Mouse (Mus musculus): Measurements from ENCODE around the gene Cygb. TPM values are rescaled to one million over a fixed set of nuclear protein-coding genes. Genes with fewer than 3 reads are reported as not detected.
A peak's percentile ranks its signal among the peaks of the same experiment; 100 is the strongest.
"Not testable (repeated sequence)": the region's sequence is repeated elsewhere in the genome, so short reads cannot be mapped to it uniquely, and the experiment has no call there.

Gene Cygb
- polyA plus RNA-seq, 1 experiment from 2014 or later: 2.0 TPM

- H3K4me3 ChIP-seq (ENCODE audit: low read depth, low read length): no peak overlapping the region
- 83% methylated on average over 9 of the region's 9 CpGs for WGBS
- H3K4me1 ChIP-seq (replicated peaks; ENCODE audit: control insufficient read depth, insufficient read depth, low read length): peaks cover 49% of the 10 kb centered on the region
These were observed 42.2 kb downstream of the Cygb start for GRCm38 (mm10) chr11:116611883-116612282.

GRCm38 (mm10) chr11:116611168-116611567 lies 42.9 kb downstream of the Cygb start:
- 83% methylated on average over 9 of the region's 9 CpGs for WGBS
- not testable (repeated sequence) for DNase-seq (ENCODE audit: low spot score); H3K9me3 ChIP-seq (ENCODE audit: control insufficient read depth, low read length); H3K27ac ChIP-seq (ENCODE audit: low read depth, low read length); H3K27me3 ChIP-seq (replicated peaks; ENCODE audit: control insufficient read depth, insufficient read depth, low read length); ATAC-seq (replicated peaks; ENCODE audit: low FRiP score); H3K9ac ChIP-seq (ENCODE audit: low read depth, low read length); H3K4me2 ChIP-seq; H3K4me3 ChIP-seq (ENCODE audit: low read depth, low read length); H3K36me3 ChIP-seq (ENCODE audit: control insufficient read depth, insufficient read depth, low read length)
- H3K4me1 ChIP-seq (replicated peaks; ENCODE audit: control insufficient read depth, insufficient read depth, low read length): peaks cover 42% of the 10 kb centered on the region

More at GRCm38 (mm10) chr11:116611883-116612282, 42.2 kb downstream of the Cygb start:
- no peak overlapping the region for H3K9ac ChIP-seq (ENCODE audit: low read depth, low read length)
- no peaks in the 10 kb centered on the region for H3K27me3 ChIP-seq (replicated peaks; ENCODE audit: control insufficient read depth, insufficient read depth, low read length)
- 0 out of 2 replicates have a peak, but pooled peaks cover under 1% of the 10 kb centered on the region for H3K36me3 ChIP-seq (ENCODE audit: control insufficient read depth, insufficient read depth, low read length)
- DNase-seq (ENCODE audit: low spot score): no peak
- H3K9me3 ChIP-seq (ENCODE audit: control insufficient read depth, low read length): no peaks in the 10 kb centered on the region
- no peak overlapping the region for H3K27ac ChIP-seq (ENCODE audit: low read depth, low read length)
- no peak for ATAC-seq (replicated peaks; ENCODE audit: low FRiP score)
- no peak overlapping the region for H3K4me2 ChIP-seq

- H3K27ac ChIP-seq (ENCODE audit: low read depth, low read length): no peak overlapping the region
- H3K27me3 ChIP-seq (replicated peaks; ENCODE audit: control insufficient read depth, insufficient read depth, low read length): no peaks in the 10 kb centered on the region
- H3K4me2 ChIP-seq: no peak overlapping the region
- no peak overlapping the region for H3K4me3 ChIP-seq (ENCODE audit: low read depth, low read length)
- WGBS: 85% methylated on average over 15 of the region's 15 CpGs
- ATAC-seq (replicated peaks; ENCODE audit: low FRiP score) (no peak), DNase-seq (ENCODE audit: low spot score) (no peak)
- no peaks in the 10 kb centered on the region for H3K9me3 ChIP-seq (ENCODE audit: control insufficient read depth, low read length)
- peaks cover 31% of the 10 kb centered on the region for H3K4me1 ChIP-seq (replicated peaks; ENCODE audit: control insufficient read depth, insufficient read depth, low read length)
- peaks cover 8% of the 10 kb centered on the region; the same call in 1 of the 2 replicates for H3K36me3 ChIP-seq (ENCODE audit: control insufficient read depth, insufficient read depth, low read length)
- no peak overlapping the region for H3K9ac ChIP-seq (ENCODE audit: low read depth, low read length)
These were observed 44.0 kb downstream of the Cygb start for GRCm38 (mm10) chr11:116609965-116610630.

- Histone ChIP-seq H3K4me1 (replicated peaks; ENCODE audit: control insufficient read depth, insufficient read depth, low read length) (peaks cover 19% of the 10 kb centered on the region; the same call in 1 of the 2 replicates), H3K9me3 (ENCODE audit: control insufficient read depth, low read length) (no peaks in the 10 kb centered on the region), H3K36me3 (ENCODE audit: control insufficient read depth, insufficient read depth, low read length) (peaks cover 10% of the 10 kb centered on the region; the same call in 1 of the 2 replicates), H3K4me3 (ENCODE audit: low read depth, low read length) (no peak overlapping the region), H3K9ac (ENCODE audit: low read depth, low read length) (no peak overlapping the region), H3K27ac (ENCODE audit: low read depth, low read length) (no peak overlapping the region), H3K27me3 (replicated peaks; ENCODE audit: control insufficient read depth, insufficient read depth, low read length) (no peaks in the 10 kb centered on the region), H3K4me2 (no peak overlapping the region)
- no peak for DNase-seq (ENCODE audit: low spot score)
- WGBS: 88% methylated on average over 3 of the region's 3 CpGs
- ATAC-seq (replicated peaks; ENCODE audit: low FRiP score): no peak
These were observed 46.4 kb downstream of the Cygb start for GRCm38 (mm10) chr11:116607717-116608116.

GRCm38 (mm10) chr11:116604097-116604496 lies 50.0 kb downstream of the Cygb start:
- H3K9me3 ChIP-seq (ENCODE audit: control insufficient read depth, low read length): no peaks in the 10 kb centered on the region
- no peak overlapping the region for H3K27ac ChIP-seq (ENCODE audit: low read depth, low read length)
- peaks cover 10% of the 10 kb centered on the region; the same call in 1 of the 2 replicates for H3K36me3 ChIP-seq (ENCODE audit: control insufficient read depth, insufficient read depth, low read length)
- H3K4me3 ChIP-seq (ENCODE audit: low read depth, low read length): no peak overlapping the region
- ATAC-seq (replicated peaks; ENCODE audit: low FRiP score): no peak
- H3K4me2 ChIP-seq: no peak overlapping the region
- no peak overlapping the region for H3K9ac ChIP-seq (ENCODE audit: low read depth, low read length)
- H3K27me3 ChIP-seq (replicated peaks; ENCODE audit: control insufficient read depth, insufficient read depth, low read length): no peaks in the 10 kb centered on the region
- WGBS: 95% methylated on average over 12 of the region's 12 CpGs
- no peak for DNase-seq (ENCODE audit: low spot score)
- 0 out of 2 replicates have a peak, but pooled peaks cover 6% of the 10 kb centered on the region for H3K4me1 ChIP-seq (replicated peaks; ENCODE audit: control insufficient read depth, insufficient read depth, low read length)

GRCm38 (mm10) chr11:116603339-116603738 lies 50.8 kb downstream of the Cygb start:
- H3K4me2 ChIP-seq: no peak overlapping the region
- DNase-seq (ENCODE audit: low spot score): no peak
- H3K36me3 ChIP-seq (ENCODE audit: control insufficient read depth, insufficient read depth, low read length): peaks cover 11% of the 10 kb centered on the region; the same call in 1 of the 2 replicates
- H3K9me3 ChIP-seq (ENCODE audit: control insufficient read depth, low read length): no peaks in the 10 kb centered on the region
- no peak overlapping the region for H3K4me3 ChIP-seq (ENCODE audit: low read depth, low read length)
- 0 out of 2 replicates have a peak, but pooled peaks cover 2% of the 10 kb centered on the region for H3K4me1 ChIP-seq (replicated peaks; ENCODE audit: control insufficient read depth, insufficient read depth, low read length)
- no peaks in the 10 kb centered on the region for H3K27me3 ChIP-seq (replicated peaks; ENCODE audit: control insufficient read depth, insufficient read depth, low read length)
- H3K27ac ChIP-seq (ENCODE audit: low read depth, low read length): no peak overlapping the region
- ATAC-seq (replicated peaks; ENCODE audit: low FRiP score): peak; percentile 17; the same call in 1 of the 2 replicates
- 88% methylated on average over 10 of the region's 10 CpGs for WGBS
- no peak overlapping the region for H3K9ac ChIP-seq (ENCODE audit: low read depth, low read length)

- no peaks in the 10 kb centered on the region for H3K9me3 ChIP-seq (ENCODE audit: control insufficient read depth, low read length)
- DNase-seq (ENCODE audit: low spot score) (no peak), ATAC-seq (replicated peaks; ENCODE audit: low FRiP score) (no peak)
- H3K27ac ChIP-seq (ENCODE audit: low read depth, low read length): no peak overlapping the region
- WGBS: 89% methylated on average over 8 of the region's 8 CpGs
- H3K4me3 ChIP-seq (ENCODE audit: low read depth, low read length): no peak overlapping the region
- peaks cover 13% of the 10 kb centered on the region; the same call in 1 of the 2 replicates for H3K36me3 ChIP-seq (ENCODE audit: control insufficient read depth, insufficient read depth, low read length)
- no peak overlapping the region for H3K9ac ChIP-seq (ENCODE audit: low read depth, low read length)
- H3K4me2 ChIP-seq: no peak overlapping the region
- no peaks in the 10 kb centered on the region for H3K27me3 ChIP-seq (replicated peaks; ENCODE audit: control insufficient read depth, insufficient read depth, low read length)
- H3K4me1 ChIP-seq (replicated peaks; ENCODE audit: control insufficient read depth, insufficient read depth, low read length): no peaks in the 10 kb centered on the region
These were observed 52.1 kb downstream of the Cygb start for GRCm38 (mm10) chr11:116602043-116602442.

GRCm38 (mm10) chr11:116601166-116601565 lies 52.9 kb downstream of the Cygb start:
- H3K4me3 ChIP-seq (ENCODE audit: low read depth, low read length): no peak overlapping the region
- 94% methylated on average over 8 of the region's 8 CpGs for WGBS
- H3K27ac ChIP-seq (ENCODE audit: low read depth, low read length): no peak overlapping the region
- no peaks in the 10 kb centered on the region for H3K9me3 ChIP-seq (ENCODE audit: control insufficient read depth, low read length)
- H3K4me1 ChIP-seq (replicated peaks; ENCODE audit: control insufficient read depth, insufficient read depth, low read length): no peaks in the 10 kb centered on the region
- H3K36me3 ChIP-seq (ENCODE audit: control insufficient read depth, insufficient read depth, low read length): peaks cover 8% of the 10 kb centered on the region; the same call in 1 of the 2 replicates
- ATAC-seq (replicated peaks; ENCODE audit: low FRiP score) (no peak), DNase-seq (ENCODE audit: low spot score) (no peak)
- no peaks in the 10 kb centered on the region for H3K27me3 ChIP-seq (replicated peaks; ENCODE audit: control insufficient read depth, insufficient read depth, low read length)
- no peak overlapping the region for H3K9ac ChIP-seq (ENCODE audit: low read depth, low read length)
- no peak overlapping the region for H3K4me2 ChIP-seq

- Histone ChIP-seq H3K4me2 (no peak overlapping the region), H3K9me3 (ENCODE audit: control insufficient read depth, low read length) (no peaks in the 10 kb centered on the region), H3K4me1 (replicated peaks; ENCODE audit: control insufficient read depth, insufficient read depth, low read length) (no peaks in the 10 kb centered on the region), H3K9ac (ENCODE audit: low read depth, low read length) (no peak overlapping the region), H3K27ac (ENCODE audit: low read depth, low read length) (no peak overlapping the region), H3K4me3 (ENCODE audit: low read depth, low read length) (no peak overlapping the region), H3K27me3 (replicated peaks; ENCODE audit: control insufficient read depth, insufficient read depth, low read length) (no peaks in the 10 kb centered on the region), H3K36me3 (ENCODE audit: control insufficient read depth, insufficient read depth, low read length) (0 out of 2 replicates have a peak, but pooled peaks cover 5% of the 10 kb centered on the region)
- ATAC-seq (replicated peaks; ENCODE audit: low FRiP score) (no peak), DNase-seq (ENCODE audit: low spot score) (no peak)
- WGBS: 90% methylated on average over 15 of the region's 15 CpGs
These were observed 54.9 kb downstream of the Cygb start for GRCm38 (mm10) chr11:116599230-116599629.

All from liver, embryonic 11.5 days (tissue).